Mouse (Mus musculus): ENCODE data around the gene Defa30. TPM values are rescaled to one million over a fixed set of nuclear protein-coding genes. Genes with fewer than 3 reads are reported as not detected.
"Not testable (repeated sequence)": the region's sequence is repeated elsewhere in the genome, so short reads cannot be mapped to it uniquely, and the experiment has no call there.

Defa30 gene
- polyA plus RNA-seq (2014; fragmentation: Nextera tagmentation; extraction: Ambion mirVana), result not detected in 2 replicates

- H3K4me3 ChIP-seq (ENCODE audit: low read depth, low read length); H3K27ac ChIP-seq (ENCODE audit: low read depth, low read length); H3K4me1 ChIP-seq (replicated peaks; ENCODE audit: control insufficient read depth, insufficient read depth, low read length); DNase-seq (ENCODE audit: low spot score); H3K36me3 ChIP-seq (ENCODE audit: control insufficient read depth, insufficient read depth, low read length); H3K9ac ChIP-seq (ENCODE audit: low read depth, low read length); H3K9me3 ChIP-seq (ENCODE audit: control insufficient read depth, low read length); H3K27me3 ChIP-seq (replicated peaks; ENCODE audit: control insufficient read depth, insufficient read depth, low read length); H3K4me2 ChIP-seq; ATAC-seq (replicated peaks; ENCODE audit: low FRiP score): not testable (repeated sequence)
- WGBS, result 45% methylated on average over 3 of the region's 3 CpGs
These were observed at the start of gene Defa30 for GRCm38 (mm10) chr8:21134342-21134741. Defa30 (plus strand) TSS chr8:21134642.

GRCm38 (mm10) chr8:21093106-21093505 lies 41.3 kb upstream of the Defa30 start:
- Histone ChIP-seq H3K4me2 (no peak overlapping the region), H3K4me1 (replicated peaks; ENCODE audit: control insufficient read depth, insufficient read depth, low read length) (no peaks in the 10 kb centered on the region), H3K4me3 (ENCODE audit: low read depth, low read length) (no peak overlapping the region), H3K9ac (ENCODE audit: low read depth, low read length) (no peak overlapping the region), H3K27me3 (replicated peaks; ENCODE audit: control insufficient read depth, insufficient read depth, low read length) (no peaks in the 10 kb centered on the region), H3K36me3 (ENCODE audit: control insufficient read depth, insufficient read depth, low read length) (no peaks in the 10 kb centered on the region), H3K27ac (ENCODE audit: low read depth, low read length) (no peak overlapping the region), H3K9me3 (ENCODE audit: control insufficient read depth, low read length) (no peaks in the 10 kb centered on the region)
- ATAC-seq (replicated peaks; ENCODE audit: low FRiP score) (no peak), DNase-seq (ENCODE audit: low spot score) (no peak)
- WGBS, result 39% methylated on average over 4 of the region's 4 CpGs

GRCm38 (mm10) chr8:21095950-21096349 lies 38.5 kb upstream of the Defa30 start, which contains the start of gene Gm14851:
Gm14851 (minus strand) TSS chr8:21096050.
- H3K27ac ChIP-seq (ENCODE audit: low read depth, low read length); H3K9me3 ChIP-seq (ENCODE audit: control insufficient read depth, low read length); H3K36me3 ChIP-seq (ENCODE audit: control insufficient read depth, insufficient read depth, low read length); H3K4me3 ChIP-seq (ENCODE audit: low read depth, low read length); H3K9ac ChIP-seq (ENCODE audit: low read depth, low read length); H3K4me2 ChIP-seq; ATAC-seq (replicated peaks; ENCODE audit: low FRiP score); H3K4me1 ChIP-seq (replicated peaks; ENCODE audit: control insufficient read depth, insufficient read depth, low read length); H3K27me3 ChIP-seq (replicated peaks; ENCODE audit: control insufficient read depth, insufficient read depth, low read length); DNase-seq (ENCODE audit: low spot score): not testable (repeated sequence)
- WGBS, result no CpG with 5 or more reads among the region's 2 CpGs

GRCm38 (mm10) chr8:21161977-21162376 lies 27.5 kb downstream of the Defa30 start, which contains the start of gene Defa22:
Defa22 (plus strand) TSS chr8:21162277.
- H3K36me3 ChIP-seq (ENCODE audit: control insufficient read depth, insufficient read depth, low read length); H3K27me3 ChIP-seq (replicated peaks; ENCODE audit: control insufficient read depth, insufficient read depth, low read length); H3K9me3 ChIP-seq (ENCODE audit: control insufficient read depth, low read length); H3K4me1 ChIP-seq (replicated peaks; ENCODE audit: control insufficient read depth, insufficient read depth, low read length); ATAC-seq (replicated peaks; ENCODE audit: low FRiP score); H3K4me2 ChIP-seq; H3K4me3 ChIP-seq (ENCODE audit: low read depth, low read length); DNase-seq (ENCODE audit: low spot score); H3K27ac ChIP-seq (ENCODE audit: low read depth, low read length); H3K9ac ChIP-seq (ENCODE audit: low read depth, low read length): not testable (repeated sequence)
- no CpG with 5 or more reads among the region's 1 CpGs for whole genome bisulfite sequencing

Other genes starting within 250 kb of the Defa30 start
- gene Defb33, start 242.0 kb upstream of the Defa30 start, polyA plus RNA-seq (2014; fragmentation: Nextera tagmentation; extraction: Ambion mirVana), result not detected in 2 replicates
- not detected in 2 replicates for gene Gm15056, start 232.0 kb upstream of the Defa30 start, polyA plus RNA-seq (2014; fragmentation: Nextera tagmentation; extraction: Ambion mirVana)
- not detected in 2 replicates for gene Gm6040, start 212.6 kb upstream of the Defa30 start, polyA plus RNA-seq (2014; fragmentation: Nextera tagmentation; extraction: Ambion mirVana)
- gene AY761185, start 189.9 kb upstream of the Defa30 start, polyA plus RNA-seq (2014; fragmentation: Nextera tagmentation; extraction: Ambion mirVana), result not detected in 2 replicates
- gene Defa21, start 109.1 kb upstream of the Defa30 start, polyA plus RNA-seq (2014; fragmentation: Nextera tagmentation; extraction: Ambion mirVana), result not detected in 2 replicates
- not detected in 2 replicates for gene Defa23, start 79.6 kb upstream of the Defa30 start, polyA plus RNA-seq (2014; fragmentation: Nextera tagmentation; extraction: Ambion mirVana)
- not detected in 2 replicates for gene Defa35, start 69.6 kb upstream of the Defa30 start, polyA plus RNA-seq (2014; fragmentation: Nextera tagmentation; extraction: Ambion mirVana)
- not detected in 2 replicates for gene Defa25, start 50.2 kb upstream of the Defa30 start, polyA plus RNA-seq (2014; fragmentation: Nextera tagmentation; extraction: Ambion mirVana)
- not detected in 2 replicates for gene Gm14851, start 38.6 kb upstream of the Defa30 start, polyA plus RNA-seq (2014; fragmentation: Nextera tagmentation; extraction: Ambion mirVana)
- not detected in 2 replicates for gene Defa22, start 27.6 kb downstream of the Defa30 start, polyA plus RNA-seq (2014; fragmentation: Nextera tagmentation; extraction: Ambion mirVana)
- not detected in 2 replicates for gene Defa31, start 57.0 kb downstream of the Defa30 start, polyA plus RNA-seq (2014; fragmentation: Nextera tagmentation; extraction: Ambion mirVana)
- not detected in 2 replicates for gene Gm15293, start 66.9 kb downstream of the Defa30 start, polyA plus RNA-seq (2014; fragmentation: Nextera tagmentation; extraction: Ambion mirVana)
- gene Gm15292, start 115.1 kb downstream of the Defa30 start, polyA plus RNA-seq (2014; fragmentation: Nextera tagmentation; extraction: Ambion mirVana), result not detected in 2 replicates
- not detected in 2 replicates for gene Defa27, start 180.9 kb downstream of the Defa30 start, polyA plus RNA-seq (2014; fragmentation: Nextera tagmentation; extraction: Ambion mirVana)
- not detected in 2 replicates for gene Defa29, start 192.4 kb downstream of the Defa30 start, polyA plus RNA-seq (2014; fragmentation: Nextera tagmentation; extraction: Ambion mirVana)
- not detected in 2 replicates for gene Defa2, start 243.9 kb downstream of the Defa30 start, polyA plus RNA-seq (2014; fragmentation: Nextera tagmentation; extraction: Ambion mirVana)

Measured in liver, embryonic 11.5 days (tissue).